Mouse (Mus musculus): ENCODE results near the gene Ctnnbl1. TPM values are rescaled to one million over a fixed set of nuclear protein-coding genes. Genes with fewer than 3 reads are reported as not detected.

Gene Ctnnbl1
- polyA plus RNA-seq, 1 experiment from 2014 or later: 28.8 TPM

GRCm38 (mm10) chr2:157809341-157809740 is 72.1 kb downstream of the Ctnnbl1 start:
- 84% methylated on average over 6 of the region's 6 CpGs for WGBS (ENCODE audit: insufficient replicate concordance)

DNA sequence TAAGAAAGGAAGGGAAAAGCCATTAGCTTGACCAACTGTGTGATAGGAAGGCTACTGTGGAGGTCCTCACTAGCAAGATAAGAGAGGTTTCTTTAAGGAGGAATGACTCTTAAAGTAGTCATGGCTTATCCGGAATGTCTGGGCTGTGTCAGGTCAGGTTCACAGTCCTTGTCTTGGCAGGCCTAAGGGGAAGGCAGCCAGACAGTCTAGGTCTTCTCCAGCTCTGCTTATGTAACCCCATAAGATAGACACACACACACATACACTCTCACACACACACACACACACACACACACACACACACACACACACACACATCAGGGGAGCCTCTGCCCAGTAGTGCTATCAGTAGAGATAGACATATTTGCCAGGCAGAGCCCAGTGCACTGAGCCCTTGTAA is 73.5 kb downstream of the Ctnnbl1 start:
- no peak for DNase-seq
- Histone ChIP-seq H3K9ac (no peak overlapping the region), H3K4me1 (replicated peaks) (peaks cover 6% of the 10 kb centered on the region; the same call in 1 of the 2 replicates), H3K36me3 (peaks cover 33% of the 10 kb centered on the region; the same call in 1 of the 2 replicates), H3K4me3 (replicated peaks) (no peak overlapping the region), H3K27me3 (no peaks in the 10 kb centered on the region), H3K9me3 (replicated peaks) (no peaks in the 10 kb centered on the region), H3K27ac (no peak overlapping the region), H3K4me2 (no peak overlapping the region)
- ATAC-seq (ENCODE audit: low read depth): no peak
- WGBS (ENCODE audit: insufficient replicate concordance): 56% methylated on average over 1 of the region's 1 CpGs

More at GRCm38 (mm10) chr2:157809341-157809740, 72.1 kb downstream of the Ctnnbl1 start:
- H3K36me3 ChIP-seq: peaks cover 33% of the 10 kb centered on the region; the same call in 1 of the 2 replicates
- H3K4me3 ChIP-seq (replicated peaks): no peak overlapping the region
- no peak for ATAC-seq (ENCODE audit: low read depth)
- no peak overlapping the region for H3K4me2 ChIP-seq
- no peak for DNase-seq
- peaks cover 7% of the 10 kb centered on the region; the same call in 1 of the 2 replicates for H3K4me1 ChIP-seq (replicated peaks)
- H3K9ac ChIP-seq: no peak overlapping the region
- no peaks in the 10 kb centered on the region for H3K9me3 ChIP-seq (replicated peaks)
- H3K27ac ChIP-seq: no peak overlapping the region
- no peaks in the 10 kb centered on the region for H3K27me3 ChIP-seq

GRCm38 (mm10) chr2:157813121-157813520 is 75.9 kb downstream of the Ctnnbl1 start:
- Histone ChIP-seq H3K9ac (no peak overlapping the region), H3K27ac (no peak overlapping the region), H3K27me3 (no peaks in the 10 kb centered on the region), H3K4me2 (no peak overlapping the region), H3K4me3 (replicated peaks) (no peak overlapping the region), H3K9me3 (replicated peaks) (no peaks in the 10 kb centered on the region), H3K36me3 (peaks cover 29% of the 10 kb centered on the region; the same call in 1 of the 2 replicates), H3K4me1 (replicated peaks) (peaks cover 3% of the 10 kb centered on the region)
- 83% methylated on average over 4 of the region's 4 CpGs for WGBS (ENCODE audit: insufficient replicate concordance)
- ATAC-seq (ENCODE audit: low read depth): no peak
- no peak for DNase-seq

GRCm38 (mm10) chr2:157814116-157814964 is 77.1 kb downstream of the Ctnnbl1 start:
- Histone ChIP-seq H3K4me1 (replicated peaks) (peaks cover 6% of the 10 kb centered on the region), H3K27me3 (no peaks in the 10 kb centered on the region), H3K36me3 (peaks cover 38% of the 10 kb centered on the region; the same call in 1 of the 2 replicates), H3K27ac (no peak overlapping the region), H3K9ac (no peak overlapping the region), H3K4me2 (no peak overlapping the region), H3K9me3 (replicated peaks) (no peaks in the 10 kb centered on the region), H3K4me3 (replicated peaks) (no peak overlapping the region)
- ATAC-seq (ENCODE audit: low read depth) (no peak), DNase-seq (no peak)
- 64% methylated on average over 11 of the region's 11 CpGs for WGBS (ENCODE audit: insufficient replicate concordance)

DNA sequence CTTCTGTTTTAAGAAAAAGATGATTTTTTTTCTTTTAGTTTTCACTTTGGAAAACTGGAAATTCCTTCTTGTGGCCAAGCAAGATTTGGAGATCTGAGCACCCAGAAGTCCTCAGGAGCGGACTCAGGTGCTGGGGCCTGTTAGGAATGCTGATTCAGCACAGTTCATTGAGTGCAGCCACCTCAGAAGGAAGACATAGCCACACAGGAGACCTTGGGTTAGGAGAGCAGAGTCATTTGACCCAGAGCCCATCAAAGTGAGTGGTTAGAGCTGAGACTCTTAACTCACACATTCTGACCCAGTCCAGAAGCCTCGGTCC is 77.7 kb downstream of the Ctnnbl1 start:
- no peak for DNase-seq
- no peak for ATAC-seq (ENCODE audit: low read depth)
- H3K4me2 ChIP-seq: no peak overlapping the region
- H3K36me3 ChIP-seq: peaks cover 41% of the 10 kb centered on the region; the same call in 1 of the 2 replicates
- H3K27me3 ChIP-seq: no peaks in the 10 kb centered on the region
- H3K9me3 ChIP-seq (replicated peaks): no peaks in the 10 kb centered on the region
- H3K4me1 ChIP-seq (replicated peaks): peaks cover 6% of the 10 kb centered on the region
- WGBS (ENCODE audit: insufficient replicate concordance): 84% methylated on average over 2 of the region's 2 CpGs
- no peak overlapping the region for H3K27ac ChIP-seq
- H3K4me3 ChIP-seq (replicated peaks): no peak overlapping the region
- no peak overlapping the region for H3K9ac ChIP-seq

GRCm38 (mm10) chr2:157817672-157818071 is 80.5 kb downstream of the Ctnnbl1 start:
- Histone ChIP-seq H3K27me3 (no peaks in the 10 kb centered on the region), H3K27ac (no peak overlapping the region), H3K9ac (no peak overlapping the region), H3K4me2 (no peak overlapping the region), H3K4me1 (replicated peaks) (peaks cover 6% of the 10 kb centered on the region), H3K4me3 (replicated peaks) (no peak overlapping the region), H3K9me3 (replicated peaks) (no peaks in the 10 kb centered on the region), H3K36me3 (peaks cover 31% of the 10 kb centered on the region; the same call in 1 of the 2 replicates)
- WGBS (ENCODE audit: insufficient replicate concordance): 68% methylated on average over 9 of the region's 9 CpGs
- DNase-seq: no peak
- no peak for ATAC-seq (ENCODE audit: low read depth)

DNA sequence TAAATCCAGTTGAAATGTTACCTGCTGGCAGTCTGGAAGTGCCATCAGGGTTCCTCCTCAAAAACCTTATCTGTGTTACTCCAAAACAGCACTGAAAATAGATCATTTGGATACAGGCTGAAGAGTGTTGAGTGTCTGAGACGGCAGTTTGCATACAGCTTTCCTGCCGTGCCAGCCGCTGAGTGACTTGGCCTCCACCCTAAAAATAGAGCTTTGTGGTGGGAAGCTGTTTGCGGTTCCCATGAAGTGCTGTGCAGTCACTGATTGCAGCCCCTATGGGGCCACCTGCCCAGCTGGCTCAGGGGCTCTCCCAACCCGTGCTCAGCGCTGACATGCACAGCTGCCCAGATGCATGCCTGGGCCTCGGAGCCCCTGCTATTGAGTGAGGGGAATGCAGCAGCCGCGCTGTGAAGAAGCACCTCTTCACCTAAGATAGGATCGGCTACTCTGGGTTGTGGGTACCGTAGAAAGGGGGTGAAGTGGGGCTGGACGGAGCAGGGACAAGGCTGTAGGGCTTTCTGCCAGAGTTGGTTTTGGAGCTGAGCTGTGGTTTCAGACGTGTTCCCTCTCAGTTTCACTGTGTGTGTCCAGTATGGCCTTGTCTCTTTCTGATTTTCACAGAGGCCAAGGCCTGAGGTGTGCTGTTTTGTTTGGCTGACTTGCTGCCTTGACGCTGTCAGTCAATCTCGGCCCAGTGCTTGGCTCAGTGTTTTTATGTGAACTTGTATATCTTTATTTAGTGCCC is 81.5 kb downstream of the Ctnnbl1 start:
- H3K4me1 ChIP-seq (replicated peaks): peaks cover 6% of the 10 kb centered on the region
- DNase-seq (no peak), ATAC-seq (ENCODE audit: low read depth) (no peak)
- H3K9me3 ChIP-seq (replicated peaks): no peaks in the 10 kb centered on the region
- H3K36me3 ChIP-seq: peaks cover 27% of the 10 kb centered on the region; the same call in 1 of the 2 replicates
- H3K27ac ChIP-seq: no peak overlapping the region
- no peak overlapping the region for H3K4me3 ChIP-seq (replicated peaks)
- no peak overlapping the region for H3K9ac ChIP-seq
- H3K27me3 ChIP-seq: no peaks in the 10 kb centered on the region
- H3K4me2 ChIP-seq: no peak overlapping the region
- 47% methylated on average over 15 of the region's 15 CpGs for WGBS (ENCODE audit: insufficient replicate concordance)

GRCm38 (mm10) chr2:157819401-157819800 is 82.2 kb downstream of the Ctnnbl1 start:
- H3K4me2 ChIP-seq: no peak overlapping the region
- H3K4me1 ChIP-seq (replicated peaks): peaks cover 6% of the 10 kb centered on the region
- no peak for DNase-seq
- no peak overlapping the region for H3K4me3 ChIP-seq (replicated peaks)
- no peak overlapping the region for H3K27ac ChIP-seq
- H3K36me3 ChIP-seq: peaks cover 24% of the 10 kb centered on the region; the same call in 1 of the 2 replicates
- ATAC-seq (ENCODE audit: low read depth): no peak
- H3K27me3 ChIP-seq: no peaks in the 10 kb centered on the region
- WGBS (ENCODE audit: insufficient replicate concordance): 85% methylated on average over 12 of the region's 12 CpGs
- H3K9ac ChIP-seq: no peak overlapping the region
- no peaks in the 10 kb centered on the region for H3K9me3 ChIP-seq (replicated peaks)

DNA sequence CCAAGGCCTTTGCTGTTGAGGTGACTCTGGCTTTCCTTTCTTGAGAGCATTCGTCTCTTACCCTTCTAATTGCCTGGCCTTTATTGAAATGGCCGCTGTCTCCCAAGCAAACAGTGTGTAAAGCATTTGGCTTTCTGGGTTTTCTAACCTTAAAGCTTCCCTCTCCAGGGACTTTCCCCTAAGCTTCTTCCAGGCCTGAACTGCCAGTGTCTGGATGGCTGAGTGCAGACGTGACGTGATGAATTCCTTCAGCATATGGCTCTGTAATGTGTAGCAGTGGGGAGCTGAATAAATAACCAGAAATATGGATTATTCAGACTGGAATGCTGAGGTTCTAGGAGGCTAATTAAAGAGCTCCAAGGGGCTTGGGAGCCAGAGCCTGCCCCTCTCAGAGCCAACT is 84.1 kb downstream of the Ctnnbl1 start:
- DNase-seq (no peak), ATAC-seq (ENCODE audit: low read depth) (no peak)
- WGBS (ENCODE audit: insufficient replicate concordance): 79% methylated on average over 4 of the region's 4 CpGs
- no peak overlapping the region for H3K27ac ChIP-seq
- H3K9ac ChIP-seq: no peak overlapping the region
- no peak overlapping the region for H3K4me3 ChIP-seq (replicated peaks)
- peaks cover 6% of the 10 kb centered on the region for H3K4me1 ChIP-seq (replicated peaks)
- peaks cover 26% of the 10 kb centered on the region; the same call in 1 of the 2 replicates for H3K36me3 ChIP-seq
- H3K27me3 ChIP-seq: no peaks in the 10 kb centered on the region
- no peaks in the 10 kb centered on the region for H3K9me3 ChIP-seq (replicated peaks)
- H3K4me2 ChIP-seq: no peak overlapping the region

GRCm38 (mm10) chr2:157823456-157823855 is 86.3 kb downstream of the Ctnnbl1 start:
- ATAC-seq (ENCODE audit: low read depth): no peak

DNA sequence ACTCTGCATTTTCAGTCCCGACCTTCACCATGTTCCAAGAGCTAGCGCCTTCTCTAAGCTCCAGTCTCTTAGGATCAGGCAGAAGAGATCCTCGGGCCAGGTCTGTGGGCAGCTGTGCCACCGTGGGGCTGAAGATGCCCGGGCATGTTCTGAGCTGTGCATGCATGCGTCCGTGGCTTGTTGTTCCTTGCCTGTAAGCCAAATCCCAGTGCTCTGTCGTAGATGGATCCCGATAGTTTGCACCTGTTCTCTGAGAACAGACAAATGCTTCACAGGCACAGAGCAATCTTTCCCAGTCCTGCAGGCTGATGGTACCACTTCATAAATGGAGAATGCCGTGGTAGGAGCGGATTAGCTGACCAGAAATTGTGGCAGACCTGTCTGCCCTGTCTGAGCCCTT is 87.0 kb downstream of the Ctnnbl1 start:
- ATAC-seq (ENCODE audit: low read depth) (no peak), DNase-seq (no peak)
- Histone ChIP-seq H3K27me3 (no peaks in the 10 kb centered on the region), H3K9ac (no peak overlapping the region), H3K36me3 (peaks cover 12% of the 10 kb centered on the region; the same call in 1 of the 2 replicates), H3K4me3 (replicated peaks) (no peak overlapping the region), H3K4me2 (no peak overlapping the region), H3K9me3 (replicated peaks) (no peaks in the 10 kb centered on the region), H3K4me1 (replicated peaks) (no peaks in the 10 kb centered on the region), H3K27ac (no peak overlapping the region)
- 82% methylated on average over 11 of the region's 11 CpGs for WGBS (ENCODE audit: insufficient replicate concordance)

More at GRCm38 (mm10) chr2:157823456-157823855, 86.3 kb downstream of the Ctnnbl1 start:
- H3K4me2 ChIP-seq: no peak overlapping the region
- H3K4me3 ChIP-seq (replicated peaks): no peak overlapping the region
- H3K27me3 ChIP-seq: no peaks in the 10 kb centered on the region
- H3K9me3 ChIP-seq (replicated peaks): no peaks in the 10 kb centered on the region
- H3K9ac ChIP-seq: no peak overlapping the region
- peaks cover 18% of the 10 kb centered on the region; the same call in 1 of the 2 replicates for H3K36me3 ChIP-seq
- DNase-seq: no peak
- H3K4me1 ChIP-seq (replicated peaks): no peaks in the 10 kb centered on the region; the same call in 1 of the 2 replicates
- 73% methylated on average over 3 of the region's 3 CpGs for WGBS (ENCODE audit: insufficient replicate concordance)
- H3K27ac ChIP-seq: no peak overlapping the region

Measured in liver, embryonic 13.5 days (tissue).